Mouse (Mus musculus) intestine, postnatal 0 days (tissue): ENCODE data around the gene Echdc3. TPM values are rescaled to one million over a fixed set of nuclear protein-coding genes. Genes with fewer than 3 reads are reported as not detected.

Experiments used
- ATAC-seq: fragments of 200-750 bp; cut with Nextera tagmentation; 2 replicates; pipeline ENCODE4 v1.8.0; 2017; ENCODE audit warnings: mild to moderate bottlenecking, moderate TSS enrichment, moderate library complexity
- H3K27ac ChIP-seq: fragments of 300-500 bp; sonication (generic); 2 replicates; pipeline ENCODE4 v1.5.1; 2014; ENCODE audit warnings: mild to moderate bottlenecking, low read depth, low read length, moderate library complexity
- H3K27me3 ChIP-seq: fragments of 300-500 bp; sonication (generic); replicated peaks from 2 replicates; pipeline ENCODE4 v1.6.1; 2014; ENCODE audit warnings: low read length, mixed read lengths; ENCODE audit not compliant: control insufficient read depth, insufficient read depth
- H3K36me3 ChIP-seq: fragments of 300-500 bp; sonication (generic); 2 replicates; pipeline ENCODE4 v1.6.1; 2014; ENCODE audit warnings: mild to moderate bottlenecking, moderate library complexity; ENCODE audit not compliant: control insufficient read depth, insufficient read depth
- H3K4me1 ChIP-seq: fragments of 300-500 bp; sonication (generic); replicated peaks from 2 replicates; pipeline ENCODE4 v1.6.1; 2014; ENCODE audit warnings: antibody characterized with exemption, low read length, mixed read lengths; ENCODE audit not compliant: control insufficient read depth, insufficient read depth
- H3K4me2 ChIP-seq: fragments of 300-500 bp; sonication (generic); replicated peaks from 2 replicates; pipeline ENCODE4 v1.6.1; 2014; ENCODE audit warnings: low read depth, mild to moderate bottlenecking, moderate library complexity
- H3K4me3 ChIP-seq: fragments of 300-500 bp; sonication (generic); 2 replicates; pipeline ENCODE4 v1.5.1; 2014; ENCODE audit warnings: low read depth, low read length
- H3K9ac ChIP-seq: fragments of 300-500 bp; sonication (generic); 2 replicates; pipeline ENCODE4 v1.6.1; 2014; ENCODE audit warnings: mild to moderate bottlenecking, low read depth, low read length
- H3K9me3 ChIP-seq: fragments of 300-500 bp; sonication (generic); 2 replicates; pipeline ENCODE4 v1.6.1; 2016; ENCODE audit warnings: mixed run types; ENCODE audit not compliant: control insufficient read depth
- CTCF ChIP-seq: sonication (generic); IDR thresholded peaks from 2 replicates; pipeline ENCODE4 v1.5.1; 2016; ENCODE audit warnings: low read depth, mild to moderate bottlenecking, control low read depth, antibody characterized with exemption, moderate library complexity
- WGBS: fragments of 180-500 bp; shearing (Covaris S2); extraction: QIAGEN DNeasy Blood & Tissue Kit; methylation state at CpG from one replicate; pipeline ENCODE4 v1.1.7; 2014; 5-methylcytosine and 5-hydroxymethylcytosine counted together
- polyA plus RNA-seq: library from polyadenylated mRNA; unstranded; fragments of >200 nt; fragmentation: Nextera tagmentation; extraction: Ambion mirVana; gene quantifications from 2 replicates; pipeline ENCODE4 v1.2.1, GENCODE M21; 2015

Echdc3 gene
- polyA plus RNA-seq, 1 experiment from 2014 or later = 3.1 TPM

DNA sequence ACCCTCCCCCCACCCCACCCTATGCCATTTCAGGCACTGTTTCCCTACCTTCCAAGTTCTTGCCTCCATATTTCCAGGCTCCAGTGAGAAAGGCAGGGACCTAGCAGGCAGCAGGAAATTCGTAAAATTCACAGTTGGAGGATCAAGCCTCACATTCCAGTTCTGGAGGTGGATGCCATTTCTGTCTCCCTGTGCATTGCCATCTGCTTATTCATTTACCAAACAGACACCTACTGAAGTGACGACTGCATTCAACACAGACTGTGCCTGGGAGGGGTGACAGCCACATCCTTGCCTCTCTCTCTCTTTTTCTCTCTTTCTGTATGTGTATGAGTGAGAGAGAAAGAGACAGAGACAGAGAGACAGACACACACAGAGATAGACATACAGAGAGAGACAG, 44.3 kb upstream of the Echdc3 start:
- no peak overlapping the region for H3K4me3 ChIP-seq

DNA sequence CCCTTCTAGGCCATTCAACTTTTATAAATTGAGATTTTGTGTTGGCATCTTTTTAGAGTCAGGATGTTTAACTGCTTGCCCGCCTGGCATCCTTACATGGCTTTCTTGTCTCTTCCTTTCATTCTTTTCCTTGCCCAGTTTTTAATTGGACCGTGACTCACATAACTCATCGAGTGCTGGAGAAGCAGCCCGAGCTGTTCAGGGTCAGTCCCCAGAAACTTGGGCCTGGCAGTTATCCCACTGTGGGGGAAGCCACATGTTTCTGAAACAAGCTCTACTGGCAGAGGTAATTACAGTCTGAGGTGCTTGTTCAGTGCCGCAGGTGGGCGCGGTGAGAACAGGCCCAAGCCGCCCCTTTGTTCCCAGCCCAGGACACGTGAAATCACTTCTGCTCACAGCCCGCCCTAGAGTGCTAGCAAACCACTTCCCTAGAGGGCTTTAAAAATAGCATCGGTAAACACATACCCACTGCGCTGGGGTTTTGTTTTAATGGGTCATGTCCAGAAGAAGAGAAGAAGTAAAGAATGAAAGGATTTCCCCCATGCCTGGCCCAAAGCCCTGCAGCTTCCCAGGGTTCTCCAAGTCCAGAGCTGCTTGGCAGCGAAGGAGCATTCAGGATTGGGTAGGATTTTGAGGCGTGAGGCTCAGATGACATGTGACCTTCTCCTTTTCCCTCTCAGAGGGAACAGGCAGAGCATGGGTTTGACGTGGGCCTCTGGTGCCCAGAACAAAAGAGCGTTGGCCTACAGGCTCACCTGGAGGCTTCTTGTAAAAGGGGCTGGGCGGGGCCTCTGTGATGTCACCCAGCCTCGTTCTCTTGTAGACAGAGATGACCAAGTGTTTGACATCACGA, 43.4 kb upstream of the Echdc3 start:
- no peak overlapping the region for H3K4me2 ChIP-seq
- H3K36me3 ChIP-seq = no peaks in the 10 kb centered on the region
- no peak overlapping the region for H3K27ac ChIP-seq
- WGBS = 52% methylated on average over 19 of the region's 19 CpGs
- no peak overlapping the region for H3K9ac ChIP-seq
- no peak overlapping the region for H3K4me3 ChIP-seq
- TF ChIP-seq CTCF = no peak
- ATAC-seq = no peak
- no peaks in the 10 kb centered on the region for H3K9me3 ChIP-seq
- no peaks in the 10 kb centered on the region for H3K4me1 ChIP-seq
- H3K27me3 ChIP-seq = no peaks in the 10 kb centered on the region

More for the DNA sequence above, 44.3 kb upstream of the Echdc3 start:
- no peak for TF ChIP-seq CTCF
- H3K9ac ChIP-seq = no peak overlapping the region
- H3K27me3 ChIP-seq = no peaks in the 10 kb centered on the region
- no peaks in the 10 kb centered on the region for H3K9me3 ChIP-seq
- H3K4me1 ChIP-seq = no peaks in the 10 kb centered on the region
- H3K4me2 ChIP-seq = no peak overlapping the region
- no peaks in the 10 kb centered on the region for H3K36me3 ChIP-seq
- WGBS = 77% methylated on average over 2 of the region's 2 CpGs
- H3K27ac ChIP-seq = no peak overlapping the region
- no peak for ATAC-seq

DNA sequence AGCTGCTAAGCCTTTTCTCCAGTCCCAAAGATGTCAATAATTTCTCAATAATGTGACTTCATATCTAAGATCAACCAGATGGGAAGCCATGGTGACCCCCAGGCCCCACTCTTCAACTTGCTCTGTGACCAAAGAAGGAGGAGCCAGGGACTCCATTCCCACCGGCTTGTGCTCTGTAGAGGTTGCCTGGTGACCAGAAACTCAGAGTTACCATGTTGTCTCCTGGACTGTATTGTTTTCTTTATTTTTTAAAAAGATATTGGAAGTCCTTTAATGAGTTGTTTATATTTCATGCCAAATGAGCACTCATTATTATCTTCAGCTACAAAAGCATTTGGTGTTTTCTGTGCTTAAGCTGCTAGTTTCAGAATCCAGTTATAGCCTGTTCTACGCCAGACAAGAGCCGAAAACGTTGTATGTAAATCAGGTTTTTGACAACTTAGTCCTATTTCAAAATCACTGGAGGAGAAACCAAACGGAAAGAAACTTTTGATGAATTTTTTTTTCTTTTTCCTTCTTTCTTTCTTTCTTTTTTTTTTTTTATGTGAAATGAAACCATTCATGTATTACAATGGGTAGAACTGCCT, 42.7 kb upstream of the Echdc3 start:
- Histone ChIP-seq H3K4me3 (no peak overlapping the region), H3K4me1 (no peaks in the 10 kb centered on the region), H3K36me3 (no peaks in the 10 kb centered on the region), H3K27ac (no peak overlapping the region), H3K9ac (no peak overlapping the region), H3K27me3 (no peaks in the 10 kb centered on the region), H3K4me2 (no peak overlapping the region), H3K9me3 (no peaks in the 10 kb centered on the region)
- no peak for TF ChIP-seq CTCF
- WGBS = 87% methylated on average over 5 of the region's 5 CpGs
- no peak for ATAC-seq

DNA sequence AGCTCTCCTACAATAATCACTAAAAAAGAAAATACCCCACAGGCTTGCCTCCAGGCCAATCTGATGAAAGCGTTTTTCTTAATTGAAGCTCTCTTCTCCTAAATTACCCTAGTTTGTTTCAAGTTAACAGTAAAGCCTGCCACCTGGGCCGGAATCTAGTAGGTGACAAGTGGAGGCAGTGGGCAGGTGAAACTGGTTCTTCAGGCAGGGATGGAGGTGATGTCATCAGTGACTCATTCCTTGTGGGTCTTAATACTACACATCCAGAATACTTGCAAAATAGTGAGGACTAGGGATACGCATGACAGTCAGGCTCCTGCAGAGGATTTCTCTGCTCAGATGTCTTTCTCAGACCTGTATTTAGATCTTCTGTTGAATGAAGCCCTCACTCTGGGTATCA, 39.7 kb upstream of the Echdc3 start:
- WGBS = 85% methylated on average over 3 of the region's 3 CpGs
- H3K27ac ChIP-seq = no peak overlapping the region
- no peak for ATAC-seq

DNA sequence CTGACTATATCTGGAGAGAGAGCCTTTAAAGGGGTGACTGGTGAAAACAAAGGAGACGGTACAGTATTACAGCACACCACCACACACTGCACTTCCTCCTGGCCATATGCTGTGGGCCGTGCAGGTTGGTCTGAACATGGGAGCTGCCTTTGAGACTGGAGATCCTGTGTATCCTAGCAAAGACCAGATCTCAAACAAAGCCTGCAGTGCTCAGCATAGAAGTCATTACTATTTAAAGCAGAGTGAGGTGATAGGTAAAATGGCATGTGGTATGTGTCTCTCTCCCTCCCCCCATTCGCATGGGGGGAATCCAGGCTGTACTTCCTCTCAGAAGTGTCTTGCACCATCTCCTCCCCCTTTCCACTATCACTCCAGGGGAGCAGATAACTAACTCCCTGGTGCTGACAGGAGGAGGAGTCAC, 38.3 kb upstream of the Echdc3 start:
- H3K36me3 ChIP-seq = no peaks in the 10 kb centered on the region
- no peaks in the 10 kb centered on the region for H3K27me3 ChIP-seq
- no peak overlapping the region for H3K27ac ChIP-seq
- no peaks in the 10 kb centered on the region for H3K4me1 ChIP-seq
- no peak for ATAC-seq
- H3K4me2 ChIP-seq = no peak overlapping the region
- no peaks in the 10 kb centered on the region for H3K9me3 ChIP-seq
- no peak overlapping the region for H3K9ac ChIP-seq
- no peak overlapping the region for H3K4me3 ChIP-seq
- whole genome bisulfite sequencing = 68% methylated on average over 3 of the region's 3 CpGs
- TF ChIP-seq CTCF = no peak

More for the DNA sequence above, 39.7 kb upstream of the Echdc3 start:
- Histone ChIP-seq H3K9ac (no peak overlapping the region), H3K9me3 (no peaks in the 10 kb centered on the region), H3K27me3 (no peaks in the 10 kb centered on the region), H3K36me3 (no peaks in the 10 kb centered on the region), H3K4me3 (no peak overlapping the region), H3K4me2 (no peak overlapping the region), H3K4me1 (no peaks in the 10 kb centered on the region)
- no peak for TF ChIP-seq CTCF

DNA sequence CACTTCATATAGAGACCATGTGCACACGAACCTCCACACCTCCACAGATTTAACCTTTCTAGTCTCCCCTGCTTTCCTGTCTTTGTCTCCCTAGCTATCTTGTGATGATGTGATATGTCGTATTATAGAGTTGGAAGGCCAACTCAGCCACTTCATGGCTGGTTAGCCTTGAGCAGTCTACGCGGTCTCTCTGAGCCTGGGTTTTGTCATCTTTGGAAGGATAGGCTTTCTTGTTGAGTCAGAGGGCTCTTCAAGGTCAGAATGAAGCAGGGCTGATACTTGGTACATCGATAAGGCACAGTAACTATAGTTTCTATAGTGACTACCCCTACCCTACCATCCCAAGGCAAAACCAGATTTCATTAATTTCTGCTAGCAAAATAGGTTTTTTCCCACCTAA, 28.6 kb upstream of the Echdc3 start:
- Histone ChIP-seq H3K36me3 (no peaks in the 10 kb centered on the region), H3K27ac (no peak overlapping the region), H3K4me3 (no peak overlapping the region), H3K27me3 (no peaks in the 10 kb centered on the region), H3K4me1 (no peaks in the 10 kb centered on the region), H3K4me2 (no peak overlapping the region), H3K9ac (no peak overlapping the region), H3K9me3 (no peaks in the 10 kb centered on the region)
- 91% methylated on average over 5 of the region's 5 CpGs for WGBS
- ATAC-seq = no peak
- no peak for TF ChIP-seq CTCF
